Mouse (Mus musculus) MEL (cell line): Measurements from ENCODE around the gene Eps15. TPM values are rescaled to one million over a fixed set of nuclear protein-coding genes. Genes with fewer than 3 reads are reported as not detected.

Source experiments
- DNase-seq: peaks from one replicate; pipeline ENCODE4 v3.0.0; 2011; ENCODE audit warnings: low read depth, low spot score
- H3K27ac ChIP-seq: 2 replicates; pipeline ENCODE4 v1.5.1; 2012; ENCODE audit warnings: low read depth, mild to moderate bottlenecking, control low read depth, low read length, moderate library complexity; ENCODE audit not compliant: control insufficient read depth
- H3K27me3 ChIP-seq, 2 experiments: fragments of 150-350 bp in 1 of 2; sonication (generic) in 1 of 2; 2 replicates each; pipeline ENCODE4 v1.6.1; 2012; ENCODE audit warnings: low read length in 2 of 2, mild to moderate bottlenecking in 2 of 2, improper control_type of control experiment in 1 of 2, moderate library complexity in 1 of 2; ENCODE audit not compliant: insufficient read depth in 2 of 2, control insufficient read depth in 1 of 2
- H3K36me3 ChIP-seq, 2 experiments: 2 replicates each; pipeline ENCODE4 v1.6.1; 2012 to 2014; ENCODE audit warnings: low read length in 2 of 2, improper control_type of control experiment in 1 of 2, inconsistent platforms in 1 of 2, mild to moderate bottlenecking in 1 of 2; ENCODE audit not compliant: insufficient read depth in 2 of 2, control insufficient read depth in 1 of 2
- H3K4me1 ChIP-seq, 2 experiments: fragments of 150-350 bp in 1 of 2; sonication (generic) in 1 of 2; 2 replicates each; pipeline ENCODE4 v1.6.1; 2012; ENCODE audit warnings: low read length in 2 of 2, improper control_type of control experiment in 1 of 2, mild to moderate bottlenecking in 1 of 2; ENCODE audit not compliant: insufficient read depth in 2 of 2, control insufficient read depth in 1 of 2
- H3K4me3 ChIP-seq, 2 experiments: fragments of 150-350 bp in 1 of 2; sonication (generic) in 1 of 2; 2 replicates each; pipeline ENCODE4 v1.5.1; 2012; ENCODE audit warnings: low read depth in 2 of 2, low read length in 2 of 2, mild to moderate bottlenecking in 2 of 2, moderate library complexity in 2 of 2, control low read depth in 1 of 2, improper control_type of control experiment in 1 of 2; ENCODE audit not compliant: control insufficient read depth in 1 of 2, insufficient read depth in 1 of 2
- H3K79me2 ChIP-seq: 2 replicates; pipeline ENCODE4 v1.6.1; 2012; ENCODE audit warnings: mild to moderate bottlenecking, low read length, moderate library complexity; ENCODE audit not compliant: control insufficient read depth, poor library complexity, insufficient read depth
- H3K9ac ChIP-seq: 2 replicates; pipeline ENCODE4 v1.6.1; 2012; ENCODE audit warnings: low read depth, mild to moderate bottlenecking, control low read depth, low read length, moderate library complexity; ENCODE audit not compliant: control insufficient read depth, poor library complexity, severe bottlenecking
- H3K9me3 ChIP-seq: fragments of 150-350 bp; sonication (generic); replicated peaks from 2 replicates; pipeline ENCODE4 v1.6.1; 2012; ENCODE audit warnings: mild to moderate bottlenecking, low read length, improper control_type of control experiment, moderate library complexity; ENCODE audit not compliant: insufficient read depth
- BHLHE40 ChIP-seq: IDR thresholded peaks from 2 replicates; pipeline ENCODE4 v1.6.1; 2012; ENCODE audit warnings: low read depth, mild to moderate bottlenecking, inconsistent platforms, low read length, improper control_type of control experiment, borderline replicate concordance
- CHD1 ChIP-seq: IDR thresholded peaks from 2 replicates; pipeline ENCODE4 v1.6.1; 2012; ENCODE audit warnings: low read depth, mild to moderate bottlenecking, inconsistent platforms, low read length, improper control_type of control experiment
- CTCF ChIP-seq, 3 experiments: IDR thresholded peaks in 2 of 3; conservative IDR thresholded peaks in 1 of 3; 2 replicates each; pipeline ENCODE4 v1.5.1; 2011 to 2012; ENCODE audit warnings: low read length in 3 of 3, low read depth in 2 of 3, mild to moderate bottlenecking in 2 of 3, improper control_type of control experiment in 1 of 3, inconsistent platforms in 1 of 3, mixed read lengths in 1 of 3, moderate library complexity in 1 of 3; ENCODE audit not compliant: control insufficient read depth in 1 of 3, insufficient read depth in 1 of 3, poor library complexity in 1 of 3, severe bottlenecking in 1 of 3
- ELF1 ChIP-seq: IDR thresholded peaks from 2 replicates; pipeline ENCODE4 v1.6.1; 2014; ENCODE audit warnings: low read depth, mild to moderate bottlenecking, inconsistent platforms, low read length, improper control_type of control experiment, moderate library complexity
- EP300 ChIP-seq, 2 experiments: IDR thresholded peaks; 2 replicates each; pipeline ENCODE4 v1.6.1; 2011; ENCODE audit warnings: improper control_type of control experiment in 2 of 2, low read length in 2 of 2, low read depth in 1 of 2, mild to moderate bottlenecking in 1 of 2
- ETS1 ChIP-seq: IDR thresholded peaks from 2 replicates; pipeline ENCODE4 v1.6.1; 2012; ENCODE audit warnings: low read depth, mild to moderate bottlenecking, inconsistent platforms, low read length, improper control_type of control experiment, moderate library complexity
- GATA1 ChIP-seq: IDR thresholded peaks from 2 replicates; pipeline ENCODE4 v1.6.1; 2011; ENCODE audit warnings: low read depth, low read length, improper control_type of control experiment
- HCFC1 ChIP-seq: IDR thresholded peaks from 2 replicates; pipeline ENCODE4 v1.6.1; 2012; ENCODE audit warnings: low read depth, mild to moderate bottlenecking, inconsistent platforms, low read length, improper control_type of control experiment, moderate library complexity
- JUND ChIP-seq: IDR thresholded peaks from 2 replicates; pipeline ENCODE4 v1.6.1; 2011; ENCODE audit warnings: low read depth, mild to moderate bottlenecking, improper control_type of control experiment, low read length
- MAFK ChIP-seq: IDR thresholded peaks from 2 replicates; pipeline ENCODE4 v1.6.1; 2011; ENCODE audit warnings: low read depth, mild to moderate bottlenecking, low read length, improper control_type of control experiment, borderline replicate concordance
- MAX ChIP-seq: IDR thresholded peaks from 2 replicates; pipeline ENCODE4 v1.6.1; 2011; ENCODE audit warnings: low read length, improper control_type of control experiment
- MAZ ChIP-seq: IDR thresholded peaks from 2 replicates; pipeline ENCODE4 v1.6.1; 2012; ENCODE audit warnings: low read depth, mild to moderate bottlenecking, inconsistent platforms, low read length, improper control_type of control experiment
- MXI1 ChIP-seq: IDR thresholded peaks from 2 replicates; pipeline ENCODE4 v1.6.1; 2011; ENCODE audit warnings: mild to moderate bottlenecking, low read depth, low read length, improper control_type of control experiment
- MYB ChIP-seq: IDR thresholded peaks from 2 replicates; pipeline ENCODE4 v1.6.1; 2011; ENCODE audit warnings: mild to moderate bottlenecking, low read depth, low read length, improper control_type of control experiment
- MYC ChIP-seq: IDR thresholded peaks from 2 replicates; pipeline ENCODE4 v1.6.1; 2011; ENCODE audit warnings: low read depth, mild to moderate bottlenecking, low read length, improper control_type of control experiment, moderate library complexity
- NELFE ChIP-seq: IDR thresholded peaks from 2 replicates; pipeline ENCODE4 v1.6.1; 2011; ENCODE audit warnings: low read depth, low read length, improper control_type of control experiment
- POLR2A ChIP-seq, 2 experiments: IDR thresholded peaks; 2 replicates each; pipeline ENCODE4 v1.6.1; 2011 to 2012; ENCODE audit warnings: low read length in 2 of 2, mild to moderate bottlenecking in 2 of 2, control low read depth in 1 of 2, improper control_type of control experiment in 1 of 2, low read depth in 1 of 2, moderate library complexity in 1 of 2; ENCODE audit not compliant: control insufficient read depth in 1 of 2, insufficient read depth in 1 of 2, poor library complexity in 1 of 2
- POLR2AphosphoS2 ChIP-seq: IDR thresholded peaks from 2 replicates; pipeline ENCODE4 v1.6.1; 2011; ENCODE audit warnings: low read length, improper control_type of control experiment
- SIN3A ChIP-seq: IDR thresholded peaks from 2 replicates; pipeline ENCODE4 v1.6.1; 2012; ENCODE audit warnings: low read length, improper control_type of control experiment, inconsistent platforms
- SMC3 ChIP-seq: IDR thresholded peaks from 2 replicates; pipeline ENCODE4 v1.6.1; 2011; ENCODE audit warnings: low read depth, low read length, improper control_type of control experiment
- TAL1 ChIP-seq: IDR thresholded peaks from 2 replicates; pipeline ENCODE4 v1.6.1; 2012; ENCODE audit warnings: mild to moderate bottlenecking, inconsistent platforms, low read length, moderate library complexity, mixed read lengths
- TBP ChIP-seq: IDR thresholded peaks from 2 replicates; pipeline ENCODE4 v1.8.0; 2011; ENCODE audit warnings: low read depth, low read length, improper control_type of control experiment
- TCF12 ChIP-seq: IDR thresholded peaks from 2 replicates; pipeline ENCODE4 v1.6.1; 2014; ENCODE audit warnings: low read depth, mild to moderate bottlenecking, inconsistent platforms, low read length, improper control_type of control experiment, moderate library complexity
- USF1 ChIP-seq: IDR thresholded peaks from 2 replicates; pipeline ENCODE4 v1.6.1; 2014; ENCODE audit warnings: low read depth, mild to moderate bottlenecking, inconsistent platforms, low read length, improper control_type of control experiment, moderate library complexity
- USF2 ChIP-seq, 2 experiments: IDR thresholded peaks; 2 replicates each; pipeline ENCODE4 v1.6.1; 2011 to 2012; ENCODE audit warnings: improper control_type of control experiment in 2 of 2, low read length in 2 of 2, borderline replicate concordance in 1 of 2, inconsistent platforms in 1 of 2, low read depth in 1 of 2, mild to moderate bottlenecking in 1 of 2; ENCODE audit not compliant: insufficient read depth in 1 of 2
- ZMIZ1 ChIP-seq: IDR thresholded peaks from 2 replicates; pipeline ENCODE4 v1.6.1; 2012; ENCODE audit warnings: low read depth, mild to moderate bottlenecking, inconsistent platforms, low read length, improper control_type of control experiment, moderate library complexity
- ZNF384 ChIP-seq: IDR thresholded peaks from 2 replicates; pipeline ENCODE4 v1.6.1; 2012; ENCODE audit warnings: low read depth, mild to moderate bottlenecking, inconsistent platforms, low read length, improper control_type of control experiment
- polyA plus RNA-seq, 2 experiments: library from polyadenylated mRNA; stranded (reverse) in 1 of 2; unstranded in 1 of 2; fragments of >175 nt in 1 of 2; fragments of >200 nt in 1 of 2; gene quantifications; 2 replicates each; pipeline versions ENCODE4 v1.2.1 to v1.2.4; 2012; ENCODE audit warnings: low replicate concordance in 2 of 2, low read depth in 1 of 2; ENCODE audit not compliant: insufficient read length in 2 of 2, insufficient read depth in 1 of 2, missing spikeins in 1 of 2
- total RNA-seq: library from RNA; depleted of rRNA; stranded (reverse); fragments of 300-350 nt; gene quantifications from 2 replicates; pipeline ENCODE4 v1.2.3, GENCODE M21; 2012

The Eps15 gene
- total and polyA plus RNA-seq, 3 experiments = 19.7 to 107 (median 53.3) TPM

DNA sequence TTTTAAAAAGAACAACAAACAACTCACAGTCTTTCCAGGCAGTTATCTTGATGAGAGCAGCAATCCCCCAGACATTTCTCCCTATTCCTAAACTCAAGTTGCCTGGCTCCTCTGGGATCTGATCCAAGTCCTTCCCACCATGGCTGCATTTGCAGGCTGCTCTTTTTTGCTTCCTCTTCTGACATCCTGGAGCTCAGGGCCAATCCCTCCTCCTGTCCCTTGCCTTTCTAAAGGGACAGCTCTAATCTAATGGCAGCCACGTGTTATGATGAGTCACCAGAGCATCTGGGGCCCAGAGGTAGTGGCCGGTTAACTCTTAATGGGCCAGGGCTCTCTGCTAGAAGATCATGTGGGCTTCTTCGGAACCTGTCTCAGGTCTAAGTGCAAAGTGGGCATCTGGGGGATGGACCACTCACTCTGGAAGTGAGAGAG lies 126.0 kb downstream of the Eps15 start:
- Histone ChIP-seq H3K9ac (peak overlapping the region; percentile 76), H3K79me2 (no peaks in the 10 kb centered on the region; the same call in 1 of the 2 replicates), H3K9me3 (no peaks in the 10 kb centered on the region), H3K27me3 (no peaks in the 10 kb centered on the region), H3K4me1 (peaks cover 0 to 17% of the 10 kb centered on the region in 2 experiments; a peak in 3 of 4 replicates)
- peak; percentile 91 for DNase-seq
- TF ChIP-seq POLR2A (IDR thresholded peaks at IDR 0.05; ENCODE audit: control insufficient read depth in 1 of 2, insufficient read depth in 1 of 2, low read depth in 1 of 2, low read length in 2 of 2, poor library complexity in 1 of 2) (peak in 1 of 2 experiments; percentile 7; a peak in 2 of 4 replicates), HCFC1 (peak; percentile 70), TCF12 (peak; percentile 75), SIN3A (peak; percentile 97), MAX (peak; percentile 95), MAZ (0 out of 2 replicates have a peak, but pooled peaks have one; percentile 36), CHD1 (0 out of 2 replicates have a peak, but pooled peaks have one; percentile 57), ETS1 (peak; percentile 94), SMC3 (no peak), MYB (no peak), EP300 (IDR thresholded peaks at IDR 0.05; ENCODE audit: low read depth in 1 of 2, low read length in 2 of 2) (peak; percentile 72 to 75), MXI1 (peak; percentile 94), USF2 (IDR thresholded peaks at IDR 0.05; ENCODE audit: borderline replicate concordance in 1 of 2, insufficient read depth in 1 of 2, low read depth in 1 of 2, low read length in 2 of 2) (no peak), GATA1 (peak; percentile 67), USF1 (peak; percentile 85), TAL1 (peak; percentile 75), TBP (no peak), ZNF384 (no peak), ELF1 (0 out of 2 replicates have a peak, but pooled peaks have one; percentile 27), POLR2AphosphoS2 (no peak), BHLHE40 (peak; percentile 78; the same call in 1 of the 2 replicates), ZMIZ1 (no peak), JUND (peak; percentile 87), MAFK (no peak), CTCF (IDR thresholded peaks at IDR 0.05 in 2 of 3, conservative IDR thresholded peaks at IDR 0.05 in 1 of 3; ENCODE audit: control insufficient read depth in 1 of 3, insufficient read depth in 1 of 3, low read depth in 2 of 3, low read length in 3 of 3, poor library complexity in 1 of 3, severe bottlenecking in 1 of 3) (no peak), MYC (peak; percentile 92), NELFE (peak; percentile 42)
- TF ChIP-seq, all 39 proteins: peak for 18
- peak overlapping the region; percentile 71 for H3K27ac ChIP-seq
- H3K36me3 ChIP-seq = peaks cover 0 to 6% of the 10 kb centered on the region in 2 experiments; a peak in 2 of 4 replicates
- H3K4me3 ChIP-seq = peak overlapping the region; percentile 43 to 64
